Mouse (Mus musculus): ENCODE measurements at regions not wholly inside any gene's neighbourhood (a gene's known extent, or its start where the extent isn't known, plus 50 kb on each side); places are given as distances from the start of the nearest gene placed in this dataset.

DNA sequence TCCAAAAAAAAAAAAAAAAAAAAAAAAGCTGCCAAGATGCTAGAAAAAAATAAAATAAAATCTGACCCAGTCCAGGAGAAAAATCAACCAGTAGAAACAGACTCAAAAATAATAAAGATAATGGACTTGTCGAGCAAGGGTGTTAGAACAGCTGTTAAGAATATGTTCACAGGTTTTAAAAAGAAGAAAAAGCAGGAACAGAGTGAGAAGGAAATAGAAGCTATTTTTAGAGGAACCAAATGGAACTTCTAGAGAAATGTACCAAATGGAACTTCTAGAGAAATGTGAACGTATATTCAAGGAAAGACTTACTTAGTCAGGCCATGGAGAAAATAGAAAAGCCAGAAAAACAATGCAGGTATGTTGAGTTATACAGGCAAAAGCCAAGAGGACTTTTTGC lies 662.4 kb upstream of the Jmjd1c start:
- WGBS, result 74% methylated on average over 2 of the region's 2 CpGs
- Histone ChIP-seq H3K36me3 (ENCODE audit: control insufficient read depth, insufficient read depth, low read length) (no peaks in the 10 kb centered on the region), H3K27ac (ENCODE audit: control insufficient read depth, insufficient read depth, low read length) (no peak overlapping the region), H3K4me3 (ENCODE audit: control insufficient read depth, insufficient read depth, low read length) (no peak overlapping the region), H3K27me3 (ENCODE audit: control insufficient read depth, insufficient read depth, low read length) (no peaks in the 10 kb centered on the region), H3K4me1 (replicated peaks; ENCODE audit: control insufficient read depth, insufficient read depth, low read length) (no peaks in the 10 kb centered on the region)
- DNase-seq, result no peak
- no peak for TF ChIP-seq CTCF (IDR thresholded peaks at IDR 0.05; ENCODE audit: borderline replicate concordance, control insufficient read depth, extremely low read depth, insufficient read depth, low read length, poor library complexity)
- no peak for TF ChIP-seq POLR2A (IDR thresholded peaks at IDR 0.05; ENCODE audit: control insufficient read depth, extremely low read depth, insufficient read depth, low read length, poor library complexity)

DNA sequence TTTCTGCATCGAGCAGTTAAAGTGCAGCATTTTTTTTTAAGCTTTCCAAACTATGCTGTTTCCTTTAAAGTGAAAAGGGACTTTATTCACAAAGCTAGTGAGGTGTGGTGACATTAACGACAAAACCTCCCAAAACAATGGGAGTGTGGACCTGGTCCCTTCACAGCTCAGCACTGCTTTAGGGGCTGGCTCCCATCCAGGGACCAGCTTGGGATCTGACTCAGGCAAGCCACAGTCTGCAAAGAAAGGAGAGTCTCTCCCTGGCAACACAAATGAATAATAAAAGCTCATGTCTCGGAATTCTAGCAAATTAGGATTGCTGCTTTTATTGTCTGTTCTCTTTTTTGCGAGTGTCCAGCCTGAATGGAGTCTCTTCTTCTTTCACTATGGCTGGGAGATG lies 625.2 kb upstream of the Jmjd1c start:
- no peak for DNase-seq
- H3K4me3 ChIP-seq (ENCODE audit: control insufficient read depth, insufficient read depth, low read length), result no peak overlapping the region
- no peak for TF ChIP-seq CTCF (IDR thresholded peaks at IDR 0.05; ENCODE audit: borderline replicate concordance, control insufficient read depth, extremely low read depth, insufficient read depth, low read length, poor library complexity)
- TF ChIP-seq POLR2A (IDR thresholded peaks at IDR 0.05; ENCODE audit: control insufficient read depth, extremely low read depth, insufficient read depth, low read length, poor library complexity), result no peak
- 82% methylated on average over 4 of the region's 4 CpGs for WGBS
- H3K27ac ChIP-seq (ENCODE audit: control insufficient read depth, insufficient read depth, low read length), result no peak overlapping the region
- H3K36me3 ChIP-seq (ENCODE audit: control insufficient read depth, insufficient read depth, low read length), result no peaks in the 10 kb centered on the region
- no peaks in the 10 kb centered on the region for H3K27me3 ChIP-seq (ENCODE audit: control insufficient read depth, insufficient read depth, low read length)
- H3K4me1 ChIP-seq (replicated peaks; ENCODE audit: control insufficient read depth, insufficient read depth, low read length), result no peaks in the 10 kb centered on the region

DNA sequence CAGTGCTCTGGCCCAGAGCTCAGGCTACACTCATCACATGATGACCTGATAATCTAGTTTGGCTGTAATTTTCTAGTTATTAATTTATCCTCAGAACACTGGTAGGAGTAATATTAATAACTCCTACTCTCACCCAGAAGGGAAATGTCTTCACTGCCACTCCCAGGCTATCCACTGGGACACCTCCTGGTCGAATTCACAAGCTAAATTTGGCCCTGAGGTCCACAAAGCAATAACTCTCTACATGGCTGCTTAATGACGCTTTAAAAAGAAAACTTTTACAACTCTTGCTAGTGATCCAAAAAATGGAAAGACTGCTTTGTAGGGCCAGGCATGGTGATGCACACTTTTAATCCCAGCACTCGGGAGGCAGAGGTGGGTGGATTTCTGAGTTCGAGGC lies 623.9 kb upstream of the Jmjd1c start:
- WGBS, result 71% methylated on average over 4 of the region's 4 CpGs
- DNase-seq, result no peak

DNA sequence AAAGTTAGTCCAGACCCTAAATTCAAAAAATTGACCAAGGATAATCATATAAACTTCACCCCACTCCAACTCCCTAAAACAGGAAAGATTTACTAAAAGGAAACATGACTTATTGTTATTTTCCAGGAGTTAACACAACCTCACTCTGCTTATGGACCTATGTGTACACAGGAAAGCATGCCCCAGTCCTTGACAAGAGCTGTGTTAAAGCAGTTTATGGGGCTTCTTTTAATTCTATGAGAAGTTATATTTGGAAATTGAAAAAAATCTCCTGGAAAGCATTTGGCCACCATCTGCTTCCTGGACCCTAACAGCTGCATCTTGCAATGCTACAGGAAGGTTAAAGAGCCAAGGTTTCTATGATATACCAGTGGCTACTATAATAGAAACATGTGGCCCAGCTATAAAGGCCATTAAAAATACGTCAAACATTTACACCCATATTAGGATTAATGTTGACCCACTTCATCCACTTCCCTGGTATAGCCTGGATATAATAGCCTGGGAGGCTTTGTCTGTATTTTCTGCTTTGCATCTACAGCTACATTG lies 620.7 kb upstream of the Jmjd1c start:
- no peak overlapping the region for H3K27ac ChIP-seq (ENCODE audit: control insufficient read depth, insufficient read depth, low read length)
- H3K36me3 ChIP-seq (ENCODE audit: control insufficient read depth, insufficient read depth, low read length), result no peaks in the 10 kb centered on the region
- WGBS, result 91% methylated on average over 1 of the region's 1 CpGs
- H3K27me3 ChIP-seq (ENCODE audit: control insufficient read depth, insufficient read depth, low read length), result no peaks in the 10 kb centered on the region
- no peaks in the 10 kb centered on the region for H3K4me1 ChIP-seq (replicated peaks; ENCODE audit: control insufficient read depth, insufficient read depth, low read length)
- H3K4me3 ChIP-seq (ENCODE audit: control insufficient read depth, insufficient read depth, low read length), result no peak overlapping the region
- no peak for TF ChIP-seq CTCF (IDR thresholded peaks at IDR 0.05; ENCODE audit: borderline replicate concordance, control insufficient read depth, extremely low read depth, insufficient read depth, low read length, poor library complexity)
- TF ChIP-seq POLR2A (IDR thresholded peaks at IDR 0.05; ENCODE audit: control insufficient read depth, extremely low read depth, insufficient read depth, low read length, poor library complexity), result no peak
- DNase-seq, result no peak

More for the DNA sequence above, 623.9 kb upstream of the Jmjd1c start:
- Histone ChIP-seq H3K27ac (ENCODE audit: control insufficient read depth, insufficient read depth, low read length) (no peak overlapping the region), H3K36me3 (ENCODE audit: control insufficient read depth, insufficient read depth, low read length) (no peaks in the 10 kb centered on the region), H3K4me1 (replicated peaks; ENCODE audit: control insufficient read depth, insufficient read depth, low read length) (no peaks in the 10 kb centered on the region), H3K27me3 (ENCODE audit: control insufficient read depth, insufficient read depth, low read length) (no peaks in the 10 kb centered on the region), H3K4me3 (ENCODE audit: control insufficient read depth, insufficient read depth, low read length) (no peak overlapping the region)
- no peak for TF ChIP-seq POLR2A (IDR thresholded peaks at IDR 0.05; ENCODE audit: control insufficient read depth, extremely low read depth, insufficient read depth, low read length, poor library complexity)
- TF ChIP-seq CTCF (IDR thresholded peaks at IDR 0.05; ENCODE audit: borderline replicate concordance, control insufficient read depth, extremely low read depth, insufficient read depth, low read length, poor library complexity), result no peak

DNA sequence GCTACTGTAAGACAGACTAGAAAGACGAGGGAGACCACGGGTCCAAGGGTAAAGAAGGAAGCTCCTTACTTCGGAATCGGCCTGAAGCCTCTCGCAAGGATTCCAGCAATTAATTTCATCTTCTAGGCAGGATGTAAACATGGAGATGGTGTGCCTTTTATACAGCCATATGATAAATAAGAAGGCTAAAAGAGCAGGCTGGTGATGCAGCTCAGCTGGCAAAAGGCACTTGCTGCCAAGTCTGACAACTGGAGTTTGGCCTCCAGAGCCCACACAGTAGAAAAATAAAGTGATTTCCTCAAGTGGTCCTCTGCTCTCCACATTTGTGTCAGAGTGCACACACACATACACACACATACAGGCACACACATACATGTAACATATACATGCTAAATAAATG lies 605.1 kb upstream of the Jmjd1c start:
- 91% methylated on average over 5 of the region's 5 CpGs for WGBS

DNA sequence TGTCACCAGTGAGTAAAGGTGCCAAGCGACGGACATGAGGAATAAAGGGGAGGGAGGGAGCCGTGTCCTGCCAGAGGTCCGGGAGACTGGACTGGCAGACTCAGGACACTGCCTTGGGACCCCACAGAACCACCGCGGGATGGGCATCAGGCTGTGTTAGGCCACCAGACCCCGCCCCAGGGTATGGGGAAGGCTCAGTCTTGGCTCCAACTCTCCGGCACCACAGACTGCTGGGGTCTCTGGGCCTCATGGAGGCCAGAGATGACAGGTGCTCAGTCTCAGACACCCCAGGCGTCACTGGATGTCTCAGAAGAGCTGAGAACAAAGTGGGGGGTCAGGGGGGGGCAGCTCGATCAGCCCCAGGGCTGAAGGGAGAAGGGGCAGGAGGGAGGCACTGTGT lies 604.1 kb upstream of the Jmjd1c start:
- H3K27me3 ChIP-seq (ENCODE audit: control insufficient read depth, insufficient read depth, low read length), result no peaks in the 10 kb centered on the region
- TF ChIP-seq POLR2A (IDR thresholded peaks at IDR 0.05; ENCODE audit: control insufficient read depth, extremely low read depth, insufficient read depth, low read length, poor library complexity), result no peak
- WGBS, result 71% methylated on average over 10 of the region's 10 CpGs

More for the DNA sequence above, 605.1 kb upstream of the Jmjd1c start:
- no peak for TF ChIP-seq CTCF (IDR thresholded peaks at IDR 0.05; ENCODE audit: borderline replicate concordance, control insufficient read depth, extremely low read depth, insufficient read depth, low read length, poor library complexity)
- no peak for TF ChIP-seq POLR2A (IDR thresholded peaks at IDR 0.05; ENCODE audit: control insufficient read depth, extremely low read depth, insufficient read depth, low read length, poor library complexity)
- Histone ChIP-seq H3K36me3 (ENCODE audit: control insufficient read depth, insufficient read depth, low read length) (no peaks in the 10 kb centered on the region), H3K4me1 (replicated peaks; ENCODE audit: control insufficient read depth, insufficient read depth, low read length) (no peaks in the 10 kb centered on the region), H3K4me3 (ENCODE audit: control insufficient read depth, insufficient read depth, low read length) (no peak overlapping the region), H3K27ac (ENCODE audit: control insufficient read depth, insufficient read depth, low read length) (no peak overlapping the region), H3K27me3 (ENCODE audit: control insufficient read depth, insufficient read depth, low read length) (no peaks in the 10 kb centered on the region)
- DNase-seq, result no peak

DNA sequence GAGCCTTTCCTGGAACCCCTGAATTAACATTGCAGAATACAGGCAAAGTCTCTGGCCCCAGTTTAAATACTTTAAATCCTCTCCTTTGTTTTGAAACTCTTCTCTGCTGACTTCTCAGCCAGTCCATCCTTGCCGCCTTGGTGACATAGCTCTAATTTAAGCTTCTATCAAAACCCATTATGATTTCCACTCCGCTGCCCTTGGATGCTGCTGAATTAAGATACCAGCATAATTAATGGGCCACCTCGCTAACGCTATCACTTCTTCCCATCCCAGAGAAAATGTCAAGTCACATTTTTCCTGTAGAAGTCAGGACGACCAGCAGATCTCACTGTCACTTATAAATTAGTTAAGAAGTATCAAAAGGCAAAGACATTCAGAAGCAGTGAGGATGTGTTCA lies 556.1 kb upstream of the Jmjd1c start:
- Histone ChIP-seq H3K27me3 (ENCODE audit: control insufficient read depth, insufficient read depth, low read length) (no peaks in the 10 kb centered on the region), H3K36me3 (ENCODE audit: control insufficient read depth, insufficient read depth, low read length) (no peaks in the 10 kb centered on the region), H3K27ac (ENCODE audit: control insufficient read depth, insufficient read depth, low read length) (no peak overlapping the region), H3K4me1 (replicated peaks; ENCODE audit: control insufficient read depth, insufficient read depth, low read length) (no peaks in the 10 kb centered on the region), H3K4me3 (ENCODE audit: control insufficient read depth, insufficient read depth, low read length) (no peak overlapping the region)
- no peak for TF ChIP-seq CTCF (IDR thresholded peaks at IDR 0.05; ENCODE audit: borderline replicate concordance, control insufficient read depth, extremely low read depth, insufficient read depth, low read length, poor library complexity)
- no peak for TF ChIP-seq POLR2A (IDR thresholded peaks at IDR 0.05; ENCODE audit: control insufficient read depth, extremely low read depth, insufficient read depth, low read length, poor library complexity)
- whole genome bisulfite sequencing, result 94% methylated on average over 5 of the region's 5 CpGs
- DNase-seq, result no peak

More for the DNA sequence above, 604.1 kb upstream of the Jmjd1c start:
- Histone ChIP-seq H3K36me3 (ENCODE audit: control insufficient read depth, insufficient read depth, low read length) (no peaks in the 10 kb centered on the region), H3K4me1 (replicated peaks; ENCODE audit: control insufficient read depth, insufficient read depth, low read length) (no peaks in the 10 kb centered on the region), H3K27ac (ENCODE audit: control insufficient read depth, insufficient read depth, low read length) (no peak overlapping the region), H3K4me3 (ENCODE audit: control insufficient read depth, insufficient read depth, low read length) (no peak overlapping the region)
- DNase-seq, result no peak
